Mouse (Mus musculus): ENCODE measurements around the gene Asnsd1. TPM values are rescaled to one million over a fixed set of nuclear protein-coding genes. Genes with fewer than 3 reads are reported as not detected.
"Not testable (repeated sequence)": the region's sequence is repeated elsewhere in the genome, so short reads cannot be mapped to it uniquely, and the experiment has no call there.

Asnsd1 gene
- polyA plus RNA-seq, 1 experiment from 2014 or later: 80.5 TPM

DNA sequence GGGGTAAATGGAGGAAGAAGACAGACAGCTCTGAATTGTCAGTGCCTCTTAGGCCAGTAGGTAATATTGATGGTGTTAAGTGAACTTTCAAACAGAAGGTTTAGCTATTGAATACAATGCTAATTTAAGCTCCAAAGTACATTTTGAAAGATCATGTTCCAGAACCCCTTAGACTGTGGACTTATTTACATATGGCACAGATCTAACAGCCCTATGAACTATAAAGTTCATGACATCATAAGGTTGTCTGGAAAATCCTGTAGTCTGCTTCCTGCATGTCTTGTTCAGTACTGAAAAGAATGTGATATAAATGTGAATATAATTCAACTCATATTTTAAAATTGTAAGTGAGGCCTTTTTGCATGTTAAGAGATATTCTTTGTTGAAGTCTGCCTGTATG, 6.4 kb upstream of the Asnsd1 start:
- Histone ChIP-seq H3K4me2 (no peak overlapping the region), H3K27me3 (ENCODE audit: insufficient read depth, low read length) (no peaks in the 10 kb centered on the region)
- no peak for ATAC-seq (ENCODE audit: insufficient read depth)

DNA sequence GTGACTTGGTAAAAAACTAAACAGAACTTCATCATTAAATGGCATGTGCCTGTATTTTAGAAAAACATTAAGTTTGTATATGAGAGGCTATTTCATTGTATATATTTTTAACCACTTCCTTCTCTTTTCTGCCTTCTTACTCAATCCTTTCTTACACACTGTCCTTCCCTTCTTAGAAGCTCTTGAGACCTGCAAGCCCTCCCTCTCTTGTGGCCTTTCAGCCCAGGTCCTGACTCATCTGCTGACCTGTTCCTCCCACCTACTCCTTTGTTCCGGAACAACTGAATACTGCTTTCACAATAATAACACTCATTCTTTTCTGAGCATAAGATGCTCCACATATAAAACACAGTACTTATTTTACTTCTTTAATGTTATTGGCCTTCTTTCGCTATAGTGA, 11.5 kb downstream of the Asnsd1 start:
- H3K36me3 ChIP-seq (ENCODE audit: insufficient read depth): peaks cover 34% of the 10 kb centered on the region
- no peak overlapping the region for H3K9ac ChIP-seq
- H3K4me1 ChIP-seq (ENCODE audit: insufficient read depth): no peaks in the 10 kb centered on the region
- H3K9me3 ChIP-seq (ENCODE audit: low read depth, low read length): no peaks in the 10 kb centered on the region; the same call in 1 of the 2 replicates
- H3K4me2 ChIP-seq: no peak overlapping the region
- no peak for TF ChIP-seq CTCF (IDR thresholded peaks at IDR 0.05; ENCODE audit: low read depth)
- ATAC-seq (ENCODE audit: insufficient read depth) (no peak), DNase-seq (no peak)
- H3K27ac ChIP-seq (ENCODE audit: low read depth): no peak overlapping the region
- WGBS: 99% methylated on average over 2 of the region's 2 CpGs
- no peak overlapping the region for H3K4me3 ChIP-seq (ENCODE audit: low read depth, low read length)
- no peaks in the 10 kb centered on the region for H3K27me3 ChIP-seq (ENCODE audit: insufficient read depth, low read length)

More for the DNA sequence above, 6.4 kb upstream of the Asnsd1 start:
- no peak overlapping the region for H3K4me3 ChIP-seq (ENCODE audit: low read depth, low read length)
- no peaks in the 10 kb centered on the region for H3K9me3 ChIP-seq (ENCODE audit: low read depth, low read length)
- no peaks in the 10 kb centered on the region for H3K36me3 ChIP-seq (ENCODE audit: insufficient read depth)
- no peak for TF ChIP-seq CTCF (IDR thresholded peaks at IDR 0.05; ENCODE audit: low read depth)
- no peaks in the 10 kb centered on the region for H3K4me1 ChIP-seq (ENCODE audit: insufficient read depth)
- no peak overlapping the region for H3K9ac ChIP-seq
- no peak overlapping the region for H3K27ac ChIP-seq (ENCODE audit: low read depth)
- DNase-seq: no peak

DNA sequence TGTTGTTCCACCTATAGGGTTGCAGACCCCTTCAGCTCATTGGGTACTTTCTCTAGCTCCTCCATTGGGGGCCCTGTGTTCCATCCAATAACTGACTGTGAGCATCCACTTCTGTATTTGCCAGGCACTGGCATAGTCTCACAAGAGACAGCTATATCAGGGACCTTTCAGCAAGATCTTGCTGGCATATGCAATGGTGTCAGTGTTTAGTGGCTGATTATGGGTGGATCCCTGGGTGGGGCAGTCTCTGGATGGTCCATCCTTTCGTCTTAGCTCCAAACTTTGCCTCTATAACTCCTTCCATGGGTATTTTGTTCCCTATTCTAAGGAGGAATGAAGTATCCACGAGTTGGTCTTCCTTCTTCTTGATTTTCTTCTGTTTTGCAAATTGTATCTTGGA, 15.1 kb downstream of the Asnsd1 start:
- not testable (repeated sequence) for H3K9ac ChIP-seq; H3K4me1 ChIP-seq (ENCODE audit: insufficient read depth); H3K27ac ChIP-seq (ENCODE audit: low read depth); H3K27me3 ChIP-seq (ENCODE audit: insufficient read depth, low read length); DNase-seq; ATAC-seq (ENCODE audit: insufficient read depth); H3K9me3 ChIP-seq (ENCODE audit: low read depth, low read length); H3K4me3 ChIP-seq (ENCODE audit: low read depth, low read length); H3K4me2 ChIP-seq
- WGBS: 64% methylated on average over 2 of the region's 2 CpGs
- H3K36me3 ChIP-seq (ENCODE audit: insufficient read depth): peaks cover 11% of the 10 kb centered on the region

DNA sequence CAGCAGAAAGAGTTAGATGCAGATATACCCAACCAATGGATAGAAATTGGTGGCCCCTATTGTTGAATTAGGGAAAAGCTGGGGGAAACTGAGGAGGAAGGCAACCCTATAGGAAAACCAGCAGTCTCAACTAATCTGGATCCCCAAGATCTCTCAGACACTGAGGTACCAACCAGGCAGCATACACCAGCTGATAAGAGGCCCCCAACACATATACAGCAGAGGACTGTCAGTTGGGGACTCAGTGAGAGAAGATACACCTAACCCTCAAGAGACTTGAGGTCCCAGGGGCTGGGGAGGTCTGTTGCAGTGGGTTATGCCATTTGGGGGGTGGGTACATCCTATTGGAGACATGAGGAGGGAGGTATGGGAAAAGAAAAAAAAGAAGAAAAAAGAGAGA, 17.1 kb downstream of the Asnsd1 start:
- no peak overlapping the region for H3K9ac ChIP-seq
- DNase-seq: no peak
- no peak overlapping the region for H3K27ac ChIP-seq (ENCODE audit: low read depth)
- H3K9me3 ChIP-seq (ENCODE audit: low read depth, low read length): no peaks in the 10 kb centered on the region
- no peaks in the 10 kb centered on the region for H3K4me1 ChIP-seq (ENCODE audit: insufficient read depth)
- TF ChIP-seq CTCF (IDR thresholded peaks at IDR 0.05; ENCODE audit: low read depth): no peak
- no peak overlapping the region for H3K4me3 ChIP-seq (ENCODE audit: low read depth, low read length)
- H3K27me3 ChIP-seq (ENCODE audit: insufficient read depth, low read length): no peaks in the 10 kb centered on the region
- H3K36me3 ChIP-seq (ENCODE audit: insufficient read depth): no peaks in the 10 kb centered on the region
- ATAC-seq (ENCODE audit: insufficient read depth): no peak
- H3K4me2 ChIP-seq: no peak overlapping the region

DNA sequence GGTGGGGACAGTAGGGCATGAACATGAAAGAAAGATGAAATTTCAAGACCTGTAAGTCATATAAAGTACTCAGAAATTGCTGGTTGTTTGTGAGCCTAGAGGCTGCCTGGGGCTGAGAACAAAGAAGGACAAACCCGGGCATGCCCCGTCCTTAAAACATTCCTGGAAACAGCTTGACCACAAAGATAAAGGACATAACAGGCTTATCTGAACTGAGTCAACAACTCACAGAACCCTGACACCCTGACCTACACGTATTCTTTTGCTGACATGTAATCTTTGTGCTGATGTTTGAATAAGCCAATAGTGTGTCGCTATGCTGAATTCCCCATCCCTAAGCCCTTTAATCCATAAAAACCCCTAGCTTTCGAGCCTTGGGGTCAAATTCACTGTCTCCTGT, 19.0 kb downstream of the Asnsd1 start:
- not testable (repeated sequence) for H3K36me3 ChIP-seq (ENCODE audit: insufficient read depth); ATAC-seq (ENCODE audit: insufficient read depth); H3K4me2 ChIP-seq; H3K27me3 ChIP-seq (ENCODE audit: insufficient read depth, low read length); H3K9ac ChIP-seq; H3K9me3 ChIP-seq (ENCODE audit: low read depth, low read length); H3K27ac ChIP-seq (ENCODE audit: low read depth); DNase-seq; H3K4me3 ChIP-seq (ENCODE audit: low read depth, low read length); H3K4me1 ChIP-seq (ENCODE audit: insufficient read depth)
- 59% methylated on average over 5 of the region's 5 CpGs for WGBS

DNA sequence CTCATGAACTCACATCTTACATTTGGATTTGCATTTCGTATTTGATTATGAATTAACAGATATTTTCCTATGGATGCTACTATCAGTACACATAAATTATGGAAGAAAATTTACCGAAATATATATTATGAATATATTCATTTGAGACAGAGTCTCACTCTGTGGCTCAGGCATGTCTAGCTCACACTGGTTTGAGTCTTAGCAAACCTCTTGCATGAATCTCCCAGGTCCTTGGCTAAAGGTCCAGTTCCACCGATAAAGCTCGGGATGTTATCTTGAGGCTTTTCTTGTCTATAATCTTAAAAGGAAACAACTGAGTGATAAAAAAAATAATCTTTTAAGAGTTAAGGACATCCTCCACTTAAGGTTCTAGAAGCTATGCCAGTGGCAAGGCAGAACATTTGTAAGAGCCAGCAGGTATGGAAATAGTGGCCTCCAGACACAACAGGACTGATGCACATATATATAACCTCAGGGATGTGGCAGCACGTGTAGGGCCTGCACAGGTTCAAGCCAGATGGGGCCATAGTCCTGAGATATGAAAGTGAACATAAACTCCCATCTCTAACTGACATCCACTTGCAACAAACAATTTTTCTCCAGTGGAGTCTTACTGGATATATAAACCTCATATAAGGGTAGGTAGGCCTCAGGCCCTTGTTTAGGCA, 27.6 kb downstream of the Asnsd1 start:
- H3K4me1 ChIP-seq (ENCODE audit: insufficient read depth): no peaks in the 10 kb centered on the region
- 88% methylated on average over 5 of the region's 5 CpGs for WGBS
- peaks cover 14% of the 10 kb centered on the region for H3K36me3 ChIP-seq (ENCODE audit: insufficient read depth)
- no peaks in the 10 kb centered on the region for H3K27me3 ChIP-seq (ENCODE audit: insufficient read depth, low read length)
- H3K9ac ChIP-seq: no peak overlapping the region
- DNase-seq (no peak), ATAC-seq (ENCODE audit: insufficient read depth) (no peak)
- no peak for TF ChIP-seq CTCF (IDR thresholded peaks at IDR 0.05; ENCODE audit: low read depth)
- H3K4me2 ChIP-seq: no peak overlapping the region
- no peaks in the 10 kb centered on the region for H3K9me3 ChIP-seq (ENCODE audit: low read depth, low read length)
- H3K4me3 ChIP-seq (ENCODE audit: low read depth, low read length): no peak overlapping the region
- H3K27ac ChIP-seq (ENCODE audit: low read depth): no peak overlapping the region

DNA sequence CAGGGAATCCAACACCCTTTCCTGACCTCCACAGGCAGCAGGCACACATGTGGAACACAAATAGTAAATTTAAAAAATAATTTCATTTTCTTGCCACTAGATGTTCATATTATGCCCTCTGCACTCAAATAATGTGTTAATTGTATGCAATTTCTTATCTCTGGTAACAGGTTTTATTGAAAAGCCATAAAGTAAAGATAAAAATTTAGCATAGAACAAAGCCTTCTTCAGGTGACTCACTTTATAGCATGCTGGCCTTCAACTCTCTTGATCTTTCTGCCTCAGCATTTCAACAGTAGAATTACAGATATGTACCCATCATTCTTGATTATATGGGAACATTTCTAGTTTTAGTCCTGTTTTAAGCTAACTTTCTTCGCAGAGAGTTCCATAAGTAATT, 28.3 kb downstream of the Asnsd1 start:
- TF ChIP-seq CTCF (IDR thresholded peaks at IDR 0.05; ENCODE audit: low read depth): no peak
- no peak overlapping the region for H3K9ac ChIP-seq
- no peak overlapping the region for H3K4me2 ChIP-seq
- H3K9me3 ChIP-seq (ENCODE audit: low read depth, low read length): no peaks in the 10 kb centered on the region
- no peaks in the 10 kb centered on the region for H3K27me3 ChIP-seq (ENCODE audit: insufficient read depth, low read length)
- peaks cover 15% of the 10 kb centered on the region for H3K36me3 ChIP-seq (ENCODE audit: insufficient read depth)
- no peak overlapping the region for H3K27ac ChIP-seq (ENCODE audit: low read depth)
- H3K4me3 ChIP-seq (ENCODE audit: low read depth, low read length): no peak overlapping the region
- WGBS: 100% methylated on average over 1 of the region's 1 CpGs
- ATAC-seq (ENCODE audit: insufficient read depth): no peak
- no peak for DNase-seq
- no peaks in the 10 kb centered on the region for H3K4me1 ChIP-seq (ENCODE audit: insufficient read depth)

DNA sequence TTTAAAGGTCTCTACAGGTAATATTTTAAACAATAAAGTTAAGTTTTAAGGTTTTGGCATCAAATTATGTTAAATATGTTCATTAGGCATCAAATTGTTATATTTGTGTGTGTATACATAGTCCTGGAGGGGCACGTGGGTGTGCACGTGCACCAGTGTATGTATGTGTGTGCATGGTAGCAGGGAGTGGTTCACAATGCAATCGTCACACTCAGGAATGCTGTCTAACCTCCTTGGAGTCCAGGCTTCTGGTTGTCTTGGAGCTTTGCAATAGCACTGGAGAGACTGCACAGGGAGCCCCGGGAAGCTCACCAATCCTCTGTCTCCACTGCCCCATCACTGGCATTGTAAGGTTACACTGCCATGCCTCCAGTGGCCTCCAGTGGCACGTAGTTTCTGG, 29.3 kb downstream of the Asnsd1 start:
- H3K4me3 ChIP-seq (ENCODE audit: low read depth, low read length): no peak overlapping the region
- DNase-seq (no peak), ATAC-seq (ENCODE audit: insufficient read depth) (no peak)
- no peaks in the 10 kb centered on the region for H3K9me3 ChIP-seq (ENCODE audit: low read depth, low read length)
- H3K4me2 ChIP-seq: no peak overlapping the region
- WGBS: 87% methylated on average over 5 of the region's 5 CpGs
- H3K4me1 ChIP-seq (ENCODE audit: insufficient read depth): no peaks in the 10 kb centered on the region
- H3K27ac ChIP-seq (ENCODE audit: low read depth): no peak overlapping the region
- H3K9ac ChIP-seq: no peak overlapping the region
- H3K27me3 ChIP-seq (ENCODE audit: insufficient read depth, low read length): no peaks in the 10 kb centered on the region
- peaks cover 19% of the 10 kb centered on the region for H3K36me3 ChIP-seq (ENCODE audit: insufficient read depth)
- TF ChIP-seq CTCF (IDR thresholded peaks at IDR 0.05; ENCODE audit: low read depth): no peak

Measured in lung, embryonic 14.5 days (tissue).